Mouse (Mus musculus) layer of hippocampus, adult 2 months (tissue): Measurements from ENCODE around the gene Lif. TPM values are rescaled to one million over a fixed set of nuclear protein-coding genes. Genes with fewer than 3 reads are reported as not detected.

ENCODE experiments used
- DNase-seq, 2 experiments: peaks; one replicate each; pipeline ENCODE4 v3.0.0; 2022; ENCODE audit warnings: low spot score in 2 of 2
- H3K27ac ChIP-seq: fragments of 200-600 bp; 2 replicates; pipeline ENCODE4 v1.8.1; 2022
- H3K4me3 ChIP-seq: fragments of 200-600 bp; 2 replicates; pipeline ENCODE4 v1.8.1; 2022; ENCODE audit warnings: mild to moderate bottlenecking
- CTCF ChIP-seq: fragments of 200-600 bp; conservative IDR thresholded peaks from 2 replicates; pipeline ENCODE4 v1.8.1; 2022; ENCODE audit warnings: antibody characterized with exemption, mild to moderate bottlenecking, moderate library complexity
- total RNA-seq, 2 experiments: library from RNA; stranded (reverse); gene quantifications; 2 replicates each; pipeline ENCODE4 v1.2.3; 2021

Lif gene
- total RNA-seq, 2 experiments from 2014 or later, result 0.92 to 1.7 TPM

DNA sequence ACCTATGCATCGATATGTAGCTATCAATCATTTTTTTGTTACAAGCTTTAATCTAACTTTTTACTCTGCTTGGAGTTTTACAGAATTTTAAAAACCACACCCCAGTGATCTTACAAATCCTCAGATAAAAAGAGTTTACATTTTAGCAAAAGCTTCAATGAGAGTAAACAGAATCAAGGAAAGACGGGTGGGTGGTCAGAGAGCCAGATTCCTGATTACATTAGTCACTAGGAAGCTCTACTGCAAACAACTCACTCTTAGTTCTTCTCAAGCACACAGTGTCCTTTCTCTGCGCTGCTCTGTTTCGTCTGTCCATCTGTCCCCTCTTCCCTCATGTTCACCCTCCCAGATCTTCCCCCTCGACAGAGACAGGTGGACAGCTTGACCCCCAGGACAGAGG lies 59.9 kb downstream of the Lif start:
- Histone ChIP-seq H3K4me3 (no peak overlapping the region), H3K27ac (no peak overlapping the region)
- TF ChIP-seq CTCF, result no peak
- DNase-seq, result no peak

DNA sequence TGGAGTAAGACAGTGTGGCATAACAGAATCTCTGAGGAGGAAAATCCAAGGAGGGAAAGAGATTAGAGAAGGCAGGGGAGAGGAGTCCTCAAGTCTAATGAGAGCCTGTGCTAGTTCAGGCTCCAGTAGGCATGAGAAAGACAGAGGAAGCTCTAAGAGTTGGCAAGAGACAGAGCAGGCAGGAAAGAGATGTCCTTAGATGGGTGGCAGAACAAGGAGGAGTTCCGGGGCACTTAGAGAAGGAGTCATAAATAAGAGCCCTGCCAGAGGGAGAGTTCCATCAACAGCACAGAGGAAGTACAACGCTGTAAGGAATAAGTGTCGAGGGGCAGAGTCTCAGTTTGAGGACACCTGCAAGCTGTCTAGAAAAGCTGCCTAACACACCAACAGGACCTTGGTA lies 60.7 kb downstream of the Lif start:
- H3K4me3 ChIP-seq, result no peak overlapping the region
- no peak overlapping the region for H3K27ac ChIP-seq
- DNase-seq, result no peak
- TF ChIP-seq CTCF, result no peak

DNA sequence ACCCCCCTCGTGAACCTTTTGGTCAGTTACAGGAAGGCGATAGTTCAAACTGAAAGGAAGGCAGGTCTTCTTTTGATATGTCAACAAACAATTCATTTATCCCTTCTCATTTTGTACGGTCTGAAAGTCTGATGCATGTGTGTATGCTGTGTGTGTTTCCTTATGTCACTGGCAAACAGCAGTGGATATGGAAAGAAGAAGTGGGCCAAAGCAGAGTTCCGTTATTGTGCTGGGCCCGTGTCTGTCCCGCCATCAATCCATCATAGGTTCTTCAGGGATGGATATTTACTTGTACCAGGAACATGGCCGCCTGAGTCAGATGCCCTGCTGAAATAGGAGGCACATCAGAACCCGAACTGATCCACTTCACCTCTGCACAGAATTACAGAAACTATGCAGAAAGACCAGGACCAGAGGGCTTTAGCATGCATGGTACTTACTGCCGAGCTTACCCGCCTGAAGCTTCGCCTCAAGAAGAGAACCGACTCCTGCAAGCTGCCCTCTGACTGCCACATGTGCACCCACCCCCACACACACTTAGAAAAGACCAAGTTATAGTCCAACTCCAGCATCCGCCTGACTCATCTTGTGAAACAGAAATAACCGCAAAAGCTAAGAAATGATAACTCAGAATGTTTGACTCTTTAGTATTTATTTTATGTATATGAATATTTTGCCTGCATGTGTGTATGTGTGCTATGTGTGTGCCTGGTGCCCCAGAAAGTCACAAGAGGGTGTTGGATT lies 62.0 kb downstream of the Lif start:
- no peak for TF ChIP-seq CTCF
- H3K27ac ChIP-seq, result no peak overlapping the region
- DNase-seq, result no peak
- no peak overlapping the region for H3K4me3 ChIP-seq

DNA sequence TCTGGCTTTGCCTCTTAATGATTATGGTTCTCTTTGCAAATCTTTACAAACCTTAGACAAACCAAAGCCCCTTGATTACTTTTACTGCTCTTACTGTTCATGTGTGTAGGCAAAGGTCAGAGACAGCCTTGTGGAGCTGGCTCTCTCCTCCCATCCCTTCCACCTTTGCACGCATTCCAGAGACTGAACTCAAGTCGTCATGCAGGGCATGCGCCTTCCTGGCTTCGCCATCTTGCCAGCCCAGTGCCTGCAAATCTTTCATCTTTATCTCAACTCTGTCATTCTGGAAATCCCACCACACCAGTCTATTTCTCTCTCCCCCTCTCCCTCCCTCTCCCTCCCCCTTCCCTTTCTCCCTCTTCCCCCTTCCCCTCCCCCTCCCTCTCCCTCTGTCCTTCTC lies 63.5 kb downstream of the Lif start:
- Histone ChIP-seq H3K27ac (no peak overlapping the region), H3K4me3 (no peak overlapping the region)
- no peak for DNase-seq
- TF ChIP-seq CTCF, result no peak

Other genes starting within 250 kb of the Lif start
- under 1 TPM; 0.17 to 0.64 TPM for gene Sec14l4, start 226.1 kb upstream of the Lif start, total RNA-seq
- 1 to 10 TPM; 1.3 to 2.6 TPM for gene Sec14l3, start 192.7 kb upstream of the Lif start, total RNA-seq
- 100 to 1,000 TPM; 115 to 119 TPM for gene Mtfp1, start 162.1 kb upstream of the Lif start, total RNA-seq
- gene Sec14l2, start 134.1 kb upstream of the Lif start, total RNA-seq, result 10 to 100 TPM; 62.8 to 67.6 TPM
- gene Rnf215, start 122.4 kb upstream of the Lif start, total RNA-seq, result 10 to 100 TPM; 33.8 to 35.6 TPM
- gene Ccdc157, start 97.3 kb upstream of the Lif start, total RNA-seq, result 10 to 100 TPM; 12.2 to 12.8 TPM
- gene Sf3a1, start 97.2 kb upstream of the Lif start, total RNA-seq, result 10 to 100 TPM; 72.3 to 74.1 TPM
- gene Tbc1d10a, start 70.8 kb upstream of the Lif start, total RNA-seq, result 10 to 100 TPM; 27.3 to 29.4 TPM
- 1 to 10 TPM; 5.3 to 5.8 TPM for gene Castor1, start 39.3 kb upstream of the Lif start, total RNA-seq
- under 1 TPM; 0.15 to 0.20 TPM for gene Osm, start 21.1 kb upstream of the Lif start, total RNA-seq
- not detected for gene Hormad2, start 183.5 kb downstream of the Lif start, total RNA-seq